Mouse (Mus musculus) myocyte (in vitro differentiated cells): ENCODE data around the gene G3bp1. TPM values are rescaled to one million over a fixed set of nuclear protein-coding genes. Genes with fewer than 3 reads are reported as not detected.

Experiments
- H3K27me3 ChIP-seq: one replicate; pipeline ENCODE4 v1.6.1; 2011; ENCODE audit not compliant: control insufficient read depth, insufficient read depth, insufficient read length
- H3K36me3 ChIP-seq: one replicate; pipeline ENCODE4 v1.6.1; 2011; ENCODE audit not compliant: control insufficient read depth, insufficient read depth
- H3K4me2 ChIP-seq: one replicate; pipeline ENCODE4 v1.6.1; 2011; ENCODE audit warnings: low read depth, control low read depth
- H3K4me3 ChIP-seq: one replicate; pipeline ENCODE4 v1.5.1; 2011; ENCODE audit warnings: mild to moderate bottlenecking, control low read depth, moderate library complexity
- H3K79me2 ChIP-seq: one replicate; pipeline ENCODE4 v1.6.1; 2011; ENCODE audit not compliant: control insufficient read depth, insufficient read depth
- H3ac ChIP-seq: one replicate; pipeline ENCODE4 v1.6.1; 2011; ENCODE audit not compliant: control insufficient read depth, insufficient read length
- CEBPB ChIP-seq: IDR thresholded peaks from 2 replicates; pipeline ENCODE4 v1.6.1; 2011; ENCODE audit warnings: mild to moderate bottlenecking, moderate library complexity; ENCODE audit not compliant: poor library complexity, insufficient read depth, severe bottlenecking
- E2F4 ChIP-seq: IDR thresholded peaks from one replicate; pipeline ENCODE4 v1.6.1; 2011; ENCODE audit warnings: mild to moderate bottlenecking, control low read depth, moderate library complexity; ENCODE audit not compliant: insufficient read depth
- MAX ChIP-seq: IDR thresholded peaks from one replicate; pipeline ENCODE4 v1.6.1; 2011; ENCODE audit warnings: low read depth, mild to moderate bottlenecking, control low read depth
- MYOD1 ChIP-seq, 3 experiments: IDR thresholded peaks; one replicate each; pipeline ENCODE4 v1.6.1; 2011; ENCODE audit warnings: control low read depth in 2 of 3, low read depth in 2 of 3, mild to moderate bottlenecking in 2 of 3, moderate library complexity in 1 of 3; ENCODE audit not compliant: insufficient read length in 2 of 3, control insufficient read depth in 1 of 3
- MYOG ChIP-seq, 3 experiments: IDR thresholded peaks; one replicate each; pipeline ENCODE4 v1.6.1; 2011; ENCODE audit warnings: control low read depth in 2 of 3, low read depth in 2 of 3, mild to moderate bottlenecking in 2 of 3; ENCODE audit not compliant: insufficient read length in 2 of 3, control insufficient read depth in 1 of 3, insufficient read depth in 1 of 3
- POLR2A ChIP-seq: IDR thresholded peaks from one replicate; pipeline ENCODE4 v1.6.1; 2011; ENCODE audit warnings: low read depth, mild to moderate bottlenecking, control low read depth, moderate library complexity; ENCODE audit not compliant: insufficient read length
- POLR2AphosphoS2 ChIP-seq: IDR thresholded peaks from one replicate; pipeline ENCODE4 v1.6.1; 2011; ENCODE audit warnings: low read depth, control low read depth; ENCODE audit not compliant: insufficient read length
- REST ChIP-seq: IDR thresholded peaks from one replicate; pipeline ENCODE4 v1.6.1; 2011; ENCODE audit warnings: mild to moderate bottlenecking, control low read depth, moderate library complexity; ENCODE audit not compliant: insufficient read depth, insufficient read length
- SRF ChIP-seq: IDR thresholded peaks from one replicate; pipeline ENCODE4 v1.6.1; 2011; ENCODE audit warnings: low read depth; ENCODE audit not compliant: control insufficient read depth, insufficient read length
- TCF12 ChIP-seq: IDR thresholded peaks from one replicate; pipeline ENCODE4 v1.6.1; 2011; ENCODE audit warnings: mild to moderate bottlenecking, control low read depth; ENCODE audit not compliant: poor library complexity, insufficient read depth, severe bottlenecking
- TCF3 ChIP-seq: IDR thresholded peaks from one replicate; pipeline ENCODE4 v1.6.1; 2011; ENCODE audit warnings: low read depth, control low read depth; ENCODE audit not compliant: insufficient read length
- USF1 ChIP-seq: IDR thresholded peaks from one replicate; pipeline ENCODE4 v1.6.1; 2011; ENCODE audit warnings: low read depth, mild to moderate bottlenecking, control low read depth, moderate library complexity
- polyA plus RNA-seq: library from polyadenylated mRNA; unstranded; fragments of >200 nt; fragmentation: generic; extraction: Trizol; gene quantifications from one replicate; pipeline ENCODE4 v1.2.1, GENCODE M21; 2012; ENCODE audit warnings: missing spikeins

Gene G3bp1
- polyA plus RNA-seq: 52.2 TPM

DNA sequence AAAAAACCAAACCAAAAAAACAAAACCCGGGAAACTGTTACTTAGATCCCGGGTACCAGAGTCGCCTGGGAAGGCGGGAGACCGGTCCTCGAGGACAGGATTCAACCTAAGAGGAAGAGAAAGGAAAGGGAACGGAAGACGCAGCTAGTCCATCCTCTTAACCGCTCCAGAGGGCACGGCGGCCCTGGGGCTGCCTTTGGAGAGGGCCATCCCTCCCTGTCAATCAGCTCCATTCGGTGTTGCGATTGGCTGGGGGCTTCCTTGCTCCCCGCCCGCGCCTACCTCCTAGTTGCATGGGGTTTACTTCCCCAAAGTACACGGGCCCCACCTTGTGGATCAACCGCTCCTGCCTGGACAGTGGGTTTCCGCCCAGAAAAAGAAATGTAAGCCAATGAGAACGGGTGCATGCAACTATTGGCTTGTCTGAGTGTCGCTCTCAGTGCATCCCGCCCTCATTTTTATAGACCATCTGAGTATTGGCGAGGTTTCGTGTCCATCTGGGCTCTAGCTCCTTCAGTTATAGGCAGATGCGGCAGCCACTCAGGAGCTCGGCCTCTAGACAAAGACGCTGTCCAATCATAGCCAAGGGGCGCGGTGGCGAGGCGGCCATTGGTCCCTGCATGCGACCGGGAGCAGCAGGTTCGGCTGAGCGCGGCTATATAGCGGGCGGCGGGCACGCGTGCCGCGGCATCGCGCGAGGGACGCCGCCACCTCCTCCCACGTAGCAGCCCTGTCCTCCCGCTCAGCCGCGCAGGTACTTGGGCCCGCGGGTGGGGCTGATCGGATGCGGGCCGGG lies at the start of gene G3bp1:
G3bp1 (plus strand) TSS at position 638 of the 796 bp plus-strand sequence.
- Histone ChIP-seq H3K4me2 (peak within 1 kb of the TSS; percentile 96), H3K4me3 (peak within 1 kb of the TSS; percentile 94), H3K79me2 (peaks cover 46% of the 10 kb centered on the region), H3K36me3 (no peaks in the 10 kb centered on the region), H3K27me3 (no peaks in the 10 kb centered on the region), H3ac (peak within 1 kb of the TSS; percentile 96)
- peak in 1 of 3 experiments; percentile 7 for TF ChIP-seq MYOG (IDR thresholded peaks at IDR 0.05; ENCODE audit: control insufficient read depth in 1 of 3, insufficient read depth in 1 of 3, insufficient read length in 2 of 3, low read depth in 2 of 3)
- TF ChIP-seq POLR2AphosphoS2: peak; percentile 100
- TF ChIP-seq MYOD1 (IDR thresholded peaks at IDR 0.05; ENCODE audit: control insufficient read depth in 1 of 3, insufficient read length in 2 of 3, low read depth in 2 of 3): peak in 1 of 3 experiments; percentile 15
- peak; percentile 59 for TF ChIP-seq SRF
- no peak for TF ChIP-seq TCF12
- no peak for TF ChIP-seq MAX
- peak; percentile 36 for TF ChIP-seq REST
- peak; percentile 100 for TF ChIP-seq POLR2A

DNA sequence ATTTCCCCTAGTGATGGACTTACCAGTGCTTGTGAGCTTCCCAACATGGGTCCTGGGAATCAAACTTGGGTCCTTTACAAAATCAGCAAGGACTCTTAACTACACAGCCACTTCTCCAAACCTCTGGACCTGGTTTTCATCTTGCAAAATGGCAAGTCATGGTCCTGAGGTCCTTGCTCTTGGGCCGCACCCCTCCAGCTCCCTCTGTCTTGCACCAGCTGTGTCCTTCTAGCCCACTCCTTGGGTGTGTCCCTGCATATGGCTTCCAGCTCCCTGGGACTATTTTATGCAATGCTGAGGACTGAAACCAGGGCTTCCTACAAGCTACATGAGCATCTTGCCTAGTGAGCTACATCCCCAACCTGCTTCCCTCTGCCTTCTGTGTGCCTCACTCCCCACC lies 46.5 kb upstream of the G3bp1 start, which contains the start of gene Sparc:
Sparc (minus strand) TSS at position 206 of the 400 bp plus-strand sequence.
- H3K36me3 ChIP-seq: no peaks in the 10 kb centered on the region
- H3ac ChIP-seq: no peak within 1 kb of the TSS
- H3K4me3 ChIP-seq: no peak within 1 kb of the TSS
- peaks cover 17% of the 10 kb centered on the region for H3K79me2 ChIP-seq
- H3K27me3 ChIP-seq: no peaks in the 10 kb centered on the region
- peak within 1 kb of the TSS; percentile 49 for H3K4me2 ChIP-seq
- TF ChIP-seq POLR2A (no peak), POLR2AphosphoS2 (no peak), E2F4 (no peak), MYOD1 (IDR thresholded peaks at IDR 0.05; ENCODE audit: control insufficient read depth in 1 of 3, insufficient read length in 2 of 3, low read depth in 2 of 3) (no peak), CEBPB (no peak), USF1 (no peak), REST (no peak), SRF (no peak), TCF12 (no peak), TCF3 (no peak), MAX (no peak), MYOG (IDR thresholded peaks at IDR 0.05; ENCODE audit: control insufficient read depth in 1 of 3, insufficient read depth in 1 of 3, insufficient read length in 2 of 3, low read depth in 2 of 3) (no peak)

DNA sequence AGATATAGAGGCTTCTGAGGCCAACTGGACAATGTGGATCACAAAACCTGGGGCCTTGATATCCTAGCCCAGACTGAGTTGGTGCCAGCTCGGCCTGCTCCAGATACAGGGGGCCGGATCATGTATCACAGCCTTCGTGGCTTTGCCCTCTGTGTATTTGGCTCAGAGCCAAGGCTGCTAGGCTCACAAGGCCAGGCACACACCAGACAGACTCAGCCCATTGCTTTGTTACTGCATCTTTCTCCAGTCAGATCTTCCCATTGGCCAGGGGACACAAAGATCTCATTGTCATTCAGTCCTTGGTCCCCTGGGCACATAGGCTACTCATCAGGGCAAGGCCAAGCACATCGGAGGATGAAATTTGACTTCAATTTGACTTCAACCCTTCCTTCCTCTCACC lies 45.7 kb upstream of the G3bp1 start:
- Histone ChIP-seq H3K27me3 (no peaks in the 10 kb centered on the region), H3ac (no peak overlapping the region), H3K79me2 (peaks cover 9% of the 10 kb centered on the region), H3K36me3 (no peaks in the 10 kb centered on the region), H3K4me2 (peak overlapping the region; percentile 49), H3K4me3 (no peak overlapping the region)
- TF ChIP-seq POLR2A: no peak
- TF ChIP-seq REST: no peak
- no peak for TF ChIP-seq TCF12
- TF ChIP-seq CEBPB: no peak
- TF ChIP-seq SRF: no peak
- no peak for TF ChIP-seq E2F4
- TF ChIP-seq TCF3: no peak
- no peak for TF ChIP-seq MAX
- no peak for TF ChIP-seq MYOG (IDR thresholded peaks at IDR 0.05; ENCODE audit: control insufficient read depth in 1 of 3, insufficient read depth in 1 of 3, insufficient read length in 2 of 3, low read depth in 2 of 3)
- TF ChIP-seq POLR2AphosphoS2: no peak
- no peak for TF ChIP-seq USF1
- TF ChIP-seq MYOD1 (IDR thresholded peaks at IDR 0.05; ENCODE audit: control insufficient read depth in 1 of 3, insufficient read length in 2 of 3, low read depth in 2 of 3): no peak

DNA sequence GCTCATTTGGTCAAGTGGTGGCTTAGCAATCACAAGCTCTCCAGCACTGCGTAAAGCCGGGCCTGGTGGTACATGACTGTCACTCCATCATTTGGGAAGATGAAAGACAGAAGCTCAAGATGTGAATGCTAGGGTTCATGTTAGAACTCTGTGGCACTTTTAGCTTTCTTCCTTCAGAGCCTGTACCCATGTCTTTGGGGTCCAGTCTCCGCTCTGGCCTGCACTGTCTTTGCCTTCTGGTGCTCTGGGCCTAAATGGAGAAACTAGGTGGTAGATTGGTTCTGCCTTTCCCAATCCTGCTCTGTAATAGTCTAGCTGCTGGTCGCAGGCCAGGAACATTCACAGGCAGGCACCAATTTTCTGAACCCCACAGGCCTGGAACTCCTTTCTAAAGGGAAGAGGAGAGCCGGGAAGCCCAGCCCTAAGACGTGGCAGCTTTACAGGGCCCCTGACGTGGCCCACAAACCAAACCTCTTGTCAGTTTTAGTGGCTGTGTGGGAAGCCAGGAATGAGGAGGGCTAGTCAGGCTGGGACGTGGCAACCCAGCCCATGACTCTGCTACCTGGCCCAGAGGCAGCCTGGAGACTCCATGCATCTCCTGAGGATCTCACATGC lies 44.6 kb upstream of the G3bp1 start:
- H3ac ChIP-seq: no peak overlapping the region
- no peak overlapping the region for H3K4me3 ChIP-seq
- no peaks in the 10 kb centered on the region for H3K36me3 ChIP-seq
- no peaks in the 10 kb centered on the region for H3K27me3 ChIP-seq
- peak overlapping the region; percentile 49 for H3K4me2 ChIP-seq
- no peaks in the 10 kb centered on the region for H3K79me2 ChIP-seq
- TF ChIP-seq POLR2A: peak; percentile 16
- no peak for TF ChIP-seq TCF12
